Mouse (Mus musculus): Measurements from ENCODE around the gene Pde5a.

- TF ChIP-seq POLR2A (IDR thresholded peaks at IDR 0.05; ENCODE audit: low read depth, low read length) (no peak), CTCF (conservative IDR thresholded peaks at IDR 0.05; ENCODE audit: insufficient read depth, insufficient read length, low read depth, low read length) (no peak)
Observed at GRCm38 (mm10) chr3:122734329-122734728, 5.6 kb downstream of the Pde5a start.
